Mouse (Mus musculus) activated CD4-positive, CD25-positive, alpha-beta regulatory T cell, adult 4 months (primary cell): ENCODE measurements around the gene Gm5105. TPM values are rescaled to one million over a fixed set of nuclear protein-coding genes. Genes with fewer than 3 reads are reported as not detected.

ENCODE experiments used
- ATAC-seq: one replicate; pipeline ENCODE4 v1.8.0; 2017
- polyA plus RNA-seq, 2 experiments: library from polyadenylated mRNA; unstranded; fragments of 100-300 nt; shearing (Covaris generic); gene quantifications; one replicate each; pipeline ENCODE4 v1.2.1; 2017

Gene Gm5105
- polyA plus RNA-seq, 2 experiments from 2014 or later, result not detected

DNA sequence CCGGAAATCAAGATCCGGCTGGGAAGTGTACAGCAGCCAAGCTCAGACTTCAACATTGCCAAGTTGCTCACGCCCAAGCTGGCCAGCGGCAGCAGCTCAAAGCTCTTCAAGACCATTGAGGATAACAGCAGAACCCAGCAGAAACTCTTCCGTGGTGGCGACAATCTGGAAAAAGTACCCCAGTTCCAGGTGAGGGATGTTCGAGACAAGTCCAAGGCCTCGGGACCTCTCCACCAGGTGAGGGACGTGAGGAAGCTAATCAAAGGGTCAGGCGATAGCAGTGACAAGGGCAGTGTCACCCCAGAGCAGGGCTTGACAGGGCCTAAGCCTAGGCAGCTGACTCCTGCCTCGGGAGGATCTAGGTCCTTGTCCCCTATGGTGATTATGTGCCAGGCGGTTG lies 915 bp upstream of the Gm5105 start:
- no peak for ATAC-seq

DNA sequence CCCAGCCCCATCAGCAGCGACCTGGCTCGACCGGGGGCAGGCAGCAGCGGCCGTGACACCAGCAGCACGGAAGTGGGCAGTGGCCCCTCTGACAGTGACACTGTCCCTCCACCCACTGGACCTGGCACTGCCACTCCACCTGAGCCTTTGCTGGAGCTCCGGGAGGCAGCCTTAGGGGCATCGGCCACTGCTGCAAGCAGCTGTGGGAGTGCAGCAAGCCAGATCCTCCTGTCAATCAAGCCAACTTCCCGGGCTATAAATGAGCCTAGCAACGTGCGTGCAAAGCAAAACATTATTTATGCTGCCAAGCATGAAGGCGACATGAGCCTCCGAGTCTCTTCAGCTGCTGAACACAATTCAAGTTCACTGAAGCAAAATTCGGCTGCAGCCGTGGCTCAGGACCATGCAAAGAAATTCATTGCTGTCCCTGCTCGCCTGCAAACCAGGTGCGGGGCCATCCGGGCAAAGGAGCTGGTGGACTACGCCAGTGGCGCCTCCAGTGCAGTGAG lies 786 bp downstream of the Gm5105 start:
- no peak for ATAC-seq

DNA sequence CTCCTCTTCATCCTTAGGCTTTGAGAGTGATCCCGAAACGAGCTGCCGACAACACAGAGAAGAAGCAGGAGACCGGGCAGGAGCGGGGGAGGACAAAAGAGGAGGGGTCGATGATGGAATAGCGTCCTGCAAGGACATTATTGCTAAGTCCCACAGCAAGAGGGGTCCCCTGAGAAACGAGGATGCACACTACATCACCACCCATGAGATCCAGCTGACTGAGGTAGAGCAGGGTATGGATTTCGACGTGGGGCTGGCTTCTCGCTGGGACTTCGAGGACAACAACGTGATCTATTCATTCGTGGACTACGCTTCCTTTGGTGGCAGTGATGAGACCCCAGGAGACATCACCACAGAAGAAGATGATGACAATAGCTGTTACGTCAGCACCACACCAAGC lies 1.3 kb downstream of the Gm5105 start:
- no peak for ATAC-seq

DNA sequence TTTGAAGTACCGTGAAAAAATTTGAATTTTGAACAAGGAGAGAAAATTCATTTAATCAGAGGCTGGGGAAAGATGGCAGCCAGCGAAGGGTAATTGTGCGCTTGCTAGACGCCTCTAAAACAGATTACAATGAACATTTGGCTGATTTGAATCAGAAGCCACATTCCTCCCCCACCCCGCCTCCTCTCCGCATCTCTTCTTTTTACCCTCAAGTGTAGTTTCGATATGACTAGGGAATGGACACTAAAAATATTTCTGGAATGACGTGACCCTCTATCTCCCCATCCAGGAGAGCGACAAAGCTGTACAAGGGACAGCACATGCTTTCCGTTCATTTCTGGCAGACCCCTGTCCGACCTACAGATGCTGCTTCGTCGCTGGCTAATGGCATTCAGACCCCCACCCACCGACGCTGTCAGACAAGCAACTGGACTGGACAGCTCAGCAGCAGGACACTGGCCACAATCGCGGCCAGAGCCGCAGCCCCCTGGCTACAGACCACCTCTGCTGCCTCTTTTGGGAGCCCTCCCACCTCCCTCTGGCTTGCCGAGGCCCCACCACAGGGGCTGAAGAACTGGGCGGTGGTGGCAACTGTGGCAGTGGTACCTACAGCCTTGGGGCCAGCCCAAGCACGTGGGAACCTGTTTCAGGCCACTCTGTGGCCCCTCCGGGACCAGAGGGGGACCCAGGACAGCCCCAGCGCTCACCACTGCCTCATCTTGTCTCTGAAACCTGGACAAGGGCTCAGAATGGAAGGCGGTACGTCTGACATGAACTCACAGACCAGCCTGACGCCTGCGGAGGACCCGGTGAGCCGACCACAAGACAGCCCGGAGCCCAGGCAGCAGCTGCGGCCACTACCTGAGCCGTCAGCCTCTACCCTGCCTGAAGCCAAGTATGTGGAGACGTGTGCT lies 2.2 kb downstream of the Gm5105 start, which contains the start of gene 1110002E22Rik:
1110002E22Rik (plus strand) TSS at position 321 of the 914 bp plus-strand sequence.
- ATAC-seq, result no peak

DNA sequence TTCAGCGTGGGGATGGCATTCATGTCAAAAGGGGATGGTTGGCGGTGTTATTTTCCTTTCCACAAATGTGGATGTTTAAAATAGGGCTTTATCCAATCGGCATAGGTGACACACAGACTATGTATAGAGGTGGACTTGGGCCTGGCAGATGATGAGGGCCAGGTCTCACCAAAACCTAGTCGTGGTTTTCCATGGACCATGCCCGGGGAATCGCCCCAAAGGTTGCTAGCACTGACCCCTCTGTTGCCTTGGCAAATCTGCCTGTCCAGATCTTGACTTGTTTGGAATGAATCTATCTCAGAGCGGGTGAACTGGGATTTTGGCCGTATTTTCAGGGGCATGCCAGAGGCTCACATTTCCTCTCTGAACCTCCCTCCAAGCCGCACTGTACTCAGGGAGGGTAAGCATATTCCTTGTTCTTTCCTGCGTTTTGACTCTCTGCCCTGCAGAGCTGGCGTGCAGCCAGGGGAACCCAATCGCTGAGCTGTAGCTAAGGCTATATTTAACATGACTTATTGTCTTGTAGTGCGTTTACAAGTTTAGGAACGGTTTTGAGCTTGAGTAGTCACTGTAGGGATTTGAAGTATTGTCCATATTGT lies 3.4 kb downstream of the Gm5105 start:
- ATAC-seq, result no peak

DNA sequence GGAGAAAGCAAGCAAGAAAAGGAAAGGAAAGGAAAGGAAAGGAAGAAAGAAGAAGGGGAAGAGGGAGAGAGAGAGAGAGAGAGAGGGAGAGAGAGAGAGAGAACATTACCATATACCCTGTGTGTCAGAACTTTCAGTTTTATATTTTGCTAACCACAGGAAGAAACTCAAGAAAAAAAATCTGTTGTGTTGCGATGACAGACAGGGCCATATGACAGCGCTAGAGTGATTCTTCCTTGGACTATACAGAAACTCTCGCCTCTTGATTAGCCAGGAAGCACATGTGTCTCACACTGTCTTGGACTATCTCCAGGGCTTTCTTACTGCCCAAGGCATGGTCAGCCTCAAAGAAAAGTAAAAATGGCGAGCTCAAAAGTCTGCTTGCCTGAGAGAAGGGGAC lies 4.5 kb downstream of the Gm5105 start:
- no peak for ATAC-seq

DNA sequence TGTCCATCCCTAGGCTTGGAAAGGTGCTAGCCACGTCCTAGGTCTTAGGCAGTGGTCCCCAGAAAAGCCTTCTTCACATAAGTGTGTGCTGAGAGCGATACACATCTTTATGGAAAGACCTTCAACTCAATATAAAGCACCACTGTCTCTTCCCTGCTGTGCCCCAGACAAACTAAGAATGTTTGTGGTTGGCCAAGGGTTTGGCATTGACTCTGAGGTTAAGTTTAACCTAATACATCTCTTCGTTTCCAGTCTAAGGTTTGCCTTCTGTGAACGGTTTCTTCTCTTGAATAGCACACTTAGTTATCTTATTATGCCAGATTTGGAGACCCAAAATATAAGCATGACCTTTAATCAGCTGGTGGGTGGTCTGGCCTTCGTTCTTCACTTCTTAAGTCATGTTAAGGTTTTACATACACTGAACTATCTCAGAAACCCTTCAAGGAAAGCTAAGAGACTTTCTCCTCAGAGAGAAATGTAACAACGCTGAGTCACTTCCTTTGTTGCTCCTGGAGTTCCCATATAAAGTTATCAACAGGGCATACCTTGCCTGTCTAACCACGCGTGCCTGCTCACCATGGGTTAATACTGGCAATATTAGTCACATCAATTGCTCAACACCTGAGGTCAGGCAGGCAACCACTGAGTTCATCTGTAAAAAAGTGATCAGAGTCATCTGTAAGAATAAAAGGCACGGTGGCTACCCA lies 5.8 kb downstream of the Gm5105 start:
- no peak for ATAC-seq

DNA sequence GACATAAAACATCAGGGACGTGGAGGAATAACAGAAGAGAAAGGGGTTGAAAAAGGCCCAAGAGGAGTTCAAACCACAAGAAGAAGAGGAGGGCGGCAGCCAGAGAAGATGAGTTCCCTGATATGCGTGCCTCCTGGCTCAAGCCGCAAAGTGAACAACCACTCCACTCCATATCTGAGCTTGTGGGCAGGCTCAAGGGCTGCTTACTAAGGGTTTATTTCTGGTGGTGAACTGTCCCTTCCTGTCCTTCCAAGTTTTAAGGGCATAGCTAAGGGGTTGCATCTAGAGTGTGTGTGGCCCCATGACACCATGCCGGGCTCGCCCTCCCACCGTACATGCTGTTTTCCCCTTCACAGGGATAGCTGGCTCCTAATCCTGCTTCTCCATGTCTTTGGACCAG lies 6.8 kb downstream of the Gm5105 start:
- no peak for ATAC-seq

DNA sequence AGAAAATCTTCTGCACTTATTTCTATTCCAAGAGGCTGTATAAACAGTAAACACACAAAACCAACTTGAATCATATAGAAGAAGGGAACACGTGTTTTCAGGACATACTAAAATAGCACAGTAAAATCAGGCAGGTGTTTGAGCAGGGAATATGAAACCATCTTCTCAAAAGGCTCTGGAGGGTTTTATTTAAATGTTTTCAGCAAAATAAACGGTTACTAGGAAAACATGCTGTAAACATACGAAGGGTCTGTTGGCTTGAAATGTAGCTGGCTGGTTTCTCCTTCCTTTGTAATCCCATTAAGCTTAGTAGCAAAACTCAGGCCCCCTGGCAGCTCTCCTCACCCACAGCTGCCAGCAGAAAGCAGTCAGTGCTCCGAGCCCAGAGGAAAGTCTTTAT lies 9.0 kb downstream of the Gm5105 start:
- ATAC-seq, result no peak

DNA sequence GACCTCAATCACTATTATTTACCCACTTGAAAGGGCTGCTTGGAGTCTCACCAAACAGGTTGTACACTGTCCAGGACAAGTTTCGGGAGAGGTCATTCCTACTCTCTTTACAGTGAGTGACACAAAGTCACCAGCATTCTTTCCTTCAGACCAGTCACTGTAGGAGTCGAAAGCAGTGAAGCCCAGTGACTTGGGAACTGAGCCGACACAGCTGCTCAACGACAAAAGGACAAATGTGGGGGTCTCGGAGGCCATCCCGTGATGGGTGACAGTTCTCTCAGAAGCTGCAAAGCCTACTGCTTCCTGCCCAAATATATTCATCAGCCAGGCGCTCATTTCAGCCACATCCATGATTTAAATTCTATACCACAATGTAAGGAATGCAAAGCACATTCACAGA lies 10.2 kb downstream of the Gm5105 start:
- no peak for ATAC-seq

DNA sequence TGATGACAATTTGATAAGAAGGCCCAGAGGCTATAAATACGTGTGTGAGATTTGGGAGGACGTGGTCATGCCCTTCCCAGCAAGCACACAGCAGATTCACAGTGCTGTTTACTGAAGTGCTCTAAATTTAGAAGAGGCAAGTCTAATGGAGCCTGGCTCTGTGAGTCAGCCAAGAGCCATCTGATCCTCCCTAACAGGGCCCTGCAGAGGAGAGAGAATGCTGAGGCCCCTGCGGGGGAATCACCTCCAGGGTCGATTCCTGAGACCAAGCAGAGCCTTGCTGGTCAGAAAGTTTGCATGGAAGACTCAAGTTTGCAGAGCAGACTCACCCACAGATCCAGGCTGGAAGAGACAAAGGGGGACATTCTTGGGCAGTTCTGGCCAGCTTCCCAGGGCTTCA lies 13.2 kb downstream of the Gm5105 start:
- ATAC-seq, result no peak

DNA sequence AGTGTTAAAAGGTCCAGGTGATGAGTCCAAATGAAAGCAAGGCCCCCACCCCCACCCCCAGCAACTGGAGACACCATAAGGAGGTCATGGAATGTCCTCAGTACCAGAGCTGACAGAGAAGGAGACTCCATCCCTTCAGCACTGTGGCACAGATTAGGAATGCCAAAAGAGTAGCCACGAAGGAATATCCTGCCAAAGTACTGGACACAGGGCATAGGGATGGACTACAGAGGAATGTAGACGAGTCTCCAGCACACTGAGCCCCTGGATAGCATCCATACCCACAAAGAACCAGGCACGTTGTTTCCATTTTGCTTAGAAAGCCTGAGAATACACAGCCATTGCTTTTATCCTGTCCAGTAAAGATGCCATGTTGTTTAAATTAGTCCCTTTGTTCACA lies 15.8 kb downstream of the Gm5105 start:
- no peak for ATAC-seq

DNA sequence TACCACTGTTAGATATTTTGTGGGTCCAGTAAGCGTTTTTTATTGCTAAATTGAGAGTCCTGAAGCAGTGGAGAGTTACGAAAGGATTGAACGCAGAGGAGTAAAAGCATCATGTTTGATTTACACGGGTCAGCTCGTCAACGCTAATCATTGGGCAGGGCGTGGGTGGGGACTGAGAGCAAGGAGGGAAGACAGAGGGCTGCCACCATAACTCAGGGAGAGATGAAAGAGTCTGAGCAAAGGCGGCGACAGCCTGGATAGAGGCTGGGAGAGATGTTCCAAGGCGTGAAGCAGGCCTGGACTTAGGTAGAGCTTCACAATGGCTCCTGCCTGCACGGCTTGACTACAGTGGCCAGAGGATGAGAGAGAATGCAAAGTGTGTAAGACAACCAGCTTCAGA lies 16.4 kb downstream of the Gm5105 start:
- ATAC-seq, result no peak

DNA sequence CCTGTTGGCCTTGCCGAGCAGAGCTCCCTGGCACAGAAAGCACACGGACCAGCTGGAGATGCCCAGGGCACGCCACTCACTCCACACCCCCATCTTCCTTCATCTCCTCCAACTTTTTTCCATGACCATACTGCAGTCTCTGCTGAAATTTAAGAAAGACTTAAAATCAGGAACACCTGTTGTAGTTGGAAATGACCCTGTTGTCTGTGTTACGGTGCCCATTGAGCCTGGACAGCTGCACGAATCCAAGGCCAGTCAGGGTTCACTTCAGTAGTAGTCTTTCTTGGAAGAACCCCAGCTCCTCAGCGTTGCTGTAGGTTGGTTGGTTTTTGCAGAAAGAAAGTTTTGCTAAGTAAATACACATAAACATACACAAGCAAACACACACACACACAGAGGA lies 17.6 kb downstream of the Gm5105 start:
- no peak for ATAC-seq

DNA sequence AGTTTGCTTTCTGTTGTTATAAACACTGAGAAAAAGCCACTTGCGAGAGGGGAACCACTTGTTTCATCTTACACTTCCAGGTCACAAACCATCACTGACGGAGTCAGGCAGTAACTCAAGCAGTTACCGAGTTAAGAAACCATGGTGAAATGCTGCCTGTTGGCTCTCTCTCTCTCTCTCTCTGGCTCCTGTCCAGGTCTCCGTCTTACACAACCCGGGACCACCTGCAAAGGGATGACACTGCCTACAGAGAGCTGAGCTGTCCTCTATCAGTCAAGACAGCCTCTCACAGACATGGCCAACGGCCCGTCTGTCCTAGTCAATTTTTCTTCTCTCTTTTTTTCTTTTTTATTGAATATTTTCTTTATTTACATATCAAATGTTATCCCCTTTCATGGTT lies 23.9 kb downstream of the Gm5105 start:
- ATAC-seq, result no peak

DNA sequence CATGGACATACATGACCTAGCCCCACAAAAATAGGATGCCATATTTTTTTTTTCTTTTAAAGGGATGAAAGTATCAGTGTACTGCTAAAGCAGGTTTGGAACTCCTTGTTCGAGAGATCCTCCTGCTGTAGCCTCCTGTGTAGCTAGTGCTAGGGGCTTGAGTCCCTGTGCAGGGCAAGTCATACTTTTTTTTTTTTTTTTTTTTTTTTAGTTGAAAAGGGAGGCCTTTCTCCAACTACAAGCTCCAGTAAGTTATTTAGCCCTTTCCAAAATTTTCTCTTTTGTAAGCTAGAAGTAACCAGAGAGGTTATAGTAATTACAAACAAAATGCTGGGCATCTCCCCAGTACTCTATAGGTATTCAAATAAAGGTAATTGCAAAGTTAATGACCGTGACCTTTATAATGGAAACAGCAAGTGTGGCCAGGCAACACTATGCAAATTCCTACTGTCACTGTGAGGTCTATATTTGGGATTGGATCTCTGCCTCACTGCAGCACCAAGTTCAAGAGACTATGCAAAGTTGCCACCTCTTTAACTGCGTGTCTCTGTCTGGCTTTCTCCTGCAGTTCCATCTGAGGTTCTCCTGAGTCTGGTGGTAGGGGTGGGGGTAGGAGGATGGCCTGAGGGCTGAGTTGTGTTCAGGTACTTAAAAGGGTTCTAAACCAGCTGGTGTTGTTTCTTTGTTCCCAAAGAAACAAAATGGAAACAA lies 25.4 kb downstream of the Gm5105 start:
- no peak for ATAC-seq

DNA sequence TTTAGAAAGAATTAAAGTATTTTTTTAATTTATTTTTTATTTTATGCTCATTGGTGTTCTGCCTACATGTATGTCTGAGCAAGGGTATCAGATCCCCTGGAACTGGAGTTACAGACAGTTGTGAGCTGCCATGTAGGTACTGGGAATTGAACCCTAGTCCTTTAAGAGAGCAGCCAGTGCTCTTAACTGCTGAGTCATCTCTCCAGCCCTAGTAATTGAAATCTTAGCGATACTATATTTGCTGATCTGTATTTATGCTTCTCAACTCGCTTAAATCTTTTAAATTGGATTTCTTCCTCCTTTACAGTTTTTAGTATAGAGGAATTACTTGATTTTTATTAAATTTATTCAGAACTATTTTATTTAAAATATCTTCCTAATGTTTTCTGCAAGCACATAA lies 26.2 kb downstream of the Gm5105 start:
- ATAC-seq, result no peak

DNA sequence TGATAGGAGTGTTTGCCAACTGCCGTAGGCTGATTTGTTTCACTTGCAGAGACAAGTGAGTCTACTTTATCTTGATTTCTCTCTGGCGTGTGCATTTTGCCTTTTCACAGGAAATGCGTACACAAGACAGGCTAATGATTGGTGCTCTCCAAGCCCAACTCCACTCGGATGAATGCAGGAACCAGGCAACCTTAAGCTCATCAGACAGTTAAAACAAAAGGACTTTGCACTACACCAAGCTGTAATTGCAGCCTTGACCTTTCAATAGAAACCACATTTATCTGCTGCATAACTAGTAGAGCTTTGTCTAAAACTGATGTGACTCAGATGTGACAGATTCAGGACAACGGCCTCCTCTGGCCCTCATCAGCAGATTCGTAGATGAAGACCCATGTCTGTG lies 33.2 kb downstream of the Gm5105 start:
- no peak for ATAC-seq

DNA sequence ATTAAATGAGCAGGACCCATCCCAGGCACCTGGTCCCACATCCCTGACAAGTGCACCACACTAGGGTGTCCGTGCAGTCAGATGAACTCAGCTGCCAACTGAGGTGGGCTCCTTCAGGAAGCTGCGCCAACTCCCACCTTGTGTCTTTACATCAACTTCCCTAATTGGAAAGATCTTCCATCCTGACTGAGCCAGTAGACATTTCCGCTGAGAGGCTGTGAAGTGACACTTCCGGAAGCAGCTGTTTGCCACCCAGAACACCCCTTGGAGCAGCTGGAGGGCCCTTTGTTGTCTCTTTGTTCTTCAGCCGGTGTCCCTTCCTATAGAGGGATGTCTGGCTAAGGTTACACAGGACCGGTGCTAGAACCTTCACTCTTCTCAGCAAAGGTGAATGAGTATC lies 36.6 kb downstream of the Gm5105 start:
- ATAC-seq, result no peak

DNA sequence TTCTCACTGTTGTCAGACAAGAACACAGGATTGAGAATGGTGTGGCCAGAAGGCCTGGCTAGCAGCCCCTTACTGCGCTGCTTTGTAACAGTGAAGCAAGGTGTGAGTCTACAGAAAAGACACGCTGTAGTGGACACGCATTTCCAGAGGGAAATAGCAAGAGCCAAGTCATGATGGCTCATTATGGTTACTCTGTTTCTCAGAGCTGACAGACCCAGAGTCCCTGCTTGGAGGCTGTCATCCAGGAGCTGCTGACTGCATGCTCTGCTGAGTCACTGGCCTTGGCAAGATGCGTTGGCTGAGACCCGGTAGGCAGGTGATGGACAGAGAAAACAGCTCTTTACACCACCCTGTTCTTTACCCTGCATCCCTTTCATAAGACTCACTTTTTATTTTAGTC lies 37.8 kb downstream of the Gm5105 start:
- ATAC-seq, result no peak

DNA sequence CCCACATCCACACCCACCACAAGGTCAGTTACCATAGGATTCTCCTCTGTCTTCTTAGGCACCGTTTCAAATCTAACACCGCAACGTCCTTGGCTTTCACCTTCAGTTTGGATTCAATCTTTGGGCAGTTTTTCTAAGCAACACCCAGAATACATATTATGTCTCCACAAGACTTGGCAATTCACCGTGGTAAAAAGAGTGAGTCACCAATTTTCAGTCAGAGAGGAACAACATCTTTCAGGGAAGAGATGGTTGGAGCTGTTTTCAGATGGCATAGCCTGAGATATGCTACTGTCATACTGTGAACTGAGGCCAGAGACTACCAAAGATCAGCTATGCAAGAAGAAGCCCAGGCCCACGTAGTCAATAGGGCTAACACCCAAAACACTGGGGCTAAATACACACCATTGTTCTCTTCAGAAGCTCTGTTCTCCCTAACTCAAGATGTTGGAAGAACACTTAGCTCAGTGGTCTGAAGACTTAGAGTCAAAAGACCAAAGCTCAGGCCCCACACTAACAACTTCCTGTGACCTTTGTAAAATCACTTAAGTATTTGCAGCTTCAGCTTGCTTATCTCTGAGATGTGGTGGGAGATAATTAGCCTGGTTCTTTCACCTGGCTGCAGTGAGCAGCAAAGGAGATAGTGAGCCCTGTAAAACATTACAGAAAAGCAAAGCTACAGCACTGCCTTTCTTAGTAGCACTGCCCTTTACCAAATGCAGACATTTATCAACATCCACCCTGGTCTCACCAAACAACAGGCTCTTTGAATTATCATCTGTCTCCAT lies 39.4 kb downstream of the Gm5105 start:
- peak; percentile 52 for ATAC-seq

DNA sequence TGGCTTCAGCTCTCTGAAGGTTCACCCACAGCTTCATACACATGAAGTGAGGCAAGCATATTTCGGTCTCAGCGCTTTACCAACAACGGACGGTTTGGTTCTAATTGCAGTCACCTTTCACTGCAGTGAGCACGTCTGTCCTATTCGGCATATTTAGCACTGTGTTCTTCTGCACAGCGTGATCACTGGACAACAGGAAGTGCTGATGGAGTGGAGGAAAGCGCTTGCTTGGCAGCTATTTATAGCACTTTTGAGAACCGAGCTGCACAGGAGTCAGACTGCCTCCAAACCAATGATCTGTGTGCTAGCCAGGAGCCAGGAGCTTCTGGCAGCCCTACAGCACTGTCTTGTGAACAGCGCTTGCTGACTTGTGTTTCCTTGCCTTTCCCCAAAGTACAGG lies 40.9 kb downstream of the Gm5105 start:
- no peak for ATAC-seq
